Mouse (Mus musculus) liver, embryonic 14.5 days (tissue): ENCODE results near the gene Gm37240. TPM values are rescaled to one million over a fixed set of nuclear protein-coding genes. Genes with fewer than 3 reads are reported as not detected.

Experiments
- ATAC-seq: fragments of 200-750 bp; cut with Nextera tagmentation; 2 replicates; pipeline ENCODE4 v1.8.0; 2017; ENCODE audit warnings: moderate number of reproducible peaks, mild to moderate bottlenecking, moderate library complexity; ENCODE audit not compliant: insufficient read depth
- DNase-seq, 3 experiments: peaks; one replicate each; pipeline ENCODE4 v3.0.0-alpha.2; 2012 to 2013; ENCODE audit warnings: low read depth in 3 of 3, low spot score in 3 of 3
- H3K27ac ChIP-seq: fragments of 300-500 bp; sonication (generic); 2 replicates; pipeline ENCODE4 v1.5.1; 2014; ENCODE audit warnings: moderate library complexity, mild to moderate bottlenecking, control low read depth, inconsistent platforms
- H3K27me3 ChIP-seq: fragments of 300-500 bp; sonication (generic); 2 replicates; pipeline ENCODE4 v1.6.1; 2014; ENCODE audit warnings: mild to moderate bottlenecking, low read length, moderate library complexity; ENCODE audit not compliant: control insufficient read depth, insufficient read depth
- H3K36me3 ChIP-seq: fragments of 300-500 bp; sonication (generic); replicated peaks from 2 replicates; pipeline ENCODE4 v1.6.1; 2014; ENCODE audit warnings: low read depth; ENCODE audit not compliant: control insufficient read depth, insufficient read depth
- H3K4me1 ChIP-seq, 2 experiments: fragments of 200-500 bp in 1 of 2; fragments of 300-500 bp in 1 of 2; sonication (generic) in 1 of 2; replicated peaks; 2 replicates each; pipeline ENCODE4 v1.6.1; 2012 to 2014; ENCODE audit warnings: antibody characterized with exemption in 1 of 2, inconsistent platforms in 1 of 2, low read length in 1 of 2; ENCODE audit not compliant: control insufficient read depth in 2 of 2, insufficient read depth in 2 of 2
- H3K4me2 ChIP-seq: fragments of 300-500 bp; sonication (generic); 2 replicates; pipeline ENCODE4 v1.6.1; 2014; ENCODE audit warnings: low read depth, mild to moderate bottlenecking, control low read depth, moderate library complexity
- H3K4me3 ChIP-seq, 2 experiments: fragments of 200-500 bp in 1 of 2; fragments of 300-500 bp in 1 of 2; sonication (generic) in 1 of 2; 2 replicates each; pipeline ENCODE4 v1.5.1; 2012 to 2014; ENCODE audit warnings: low read depth in 2 of 2, low read length in 2 of 2, mild to moderate bottlenecking in 2 of 2, control low read depth in 1 of 2, inconsistent platforms in 1 of 2, moderate library complexity in 1 of 2; ENCODE audit not compliant: insufficient read depth in 1 of 2
- H3K9ac ChIP-seq: fragments of 300-500 bp; sonication (generic); replicated peaks from 2 replicates; pipeline ENCODE4 v1.6.1; 2014; ENCODE audit warnings: mild to moderate bottlenecking, control low read depth, moderate library complexity
- H3K9me3 ChIP-seq: fragments of 300-500 bp; sonication (generic); 2 replicates; pipeline ENCODE4 v1.6.1; 2016; ENCODE audit warnings: low read length, mixed read lengths; ENCODE audit not compliant: control insufficient read depth
- CTCF ChIP-seq: IDR thresholded peaks from 2 replicates; pipeline ENCODE4 v1.5.1; 2016; ENCODE audit warnings: antibody characterized with exemption, low read depth, control low read depth
- EP300 ChIP-seq: IDR thresholded peaks from 2 replicates; pipeline ENCODE4 v1.6.1; 2016; ENCODE audit warnings: antibody characterized with exemption, low read depth
- WGBS: fragments of 180-500 bp; shearing (Covaris S2); extraction: QIAGEN DNeasy Blood & Tissue Kit; methylation state at CpG from one replicate; pipeline ENCODE4 v1.1.7; 2014; ENCODE audit not compliant: insufficient replicate concordance; 5-methylcytosine and 5-hydroxymethylcytosine counted together
- polyA plus RNA-seq, 2 experiments: library from polyadenylated mRNA; depleted of rRNA in 1 of 2; stranded (reverse) in 1 of 2; unstranded in 1 of 2; fragments of >200 nt; fragmentation: Nextera tagmentation in 1 of 2; extraction: Ambion mirVana in 1 of 2; gene quantifications; 2 replicates each; pipeline versions ENCODE4 v1.2.1 to v1.2.3; 2012 to 2014

Gm37240 gene
- polyA plus RNA-seq, 2 experiments, result 0.03 to 0.30 TPM

DNA sequence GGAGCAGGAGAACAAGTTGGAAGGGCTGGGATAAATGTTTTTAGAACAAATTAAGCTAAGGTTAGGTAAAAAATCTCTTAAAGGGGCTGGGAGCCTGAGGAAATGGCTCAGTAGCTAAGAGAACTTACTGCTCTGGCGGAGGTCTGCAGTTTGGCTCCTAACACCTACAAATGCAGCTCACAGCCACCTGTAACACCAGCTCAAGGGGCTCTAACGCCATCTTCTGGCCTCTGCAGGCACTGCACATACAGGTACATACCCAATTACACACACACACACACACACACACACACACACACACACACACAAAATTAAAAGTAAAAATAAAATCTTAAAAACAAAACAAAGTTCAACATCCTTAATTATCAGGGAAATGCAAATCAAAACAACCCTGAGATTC lies 1174.4 kb downstream of the Gm37240 start:
- Histone ChIP-seq H3K27ac (no peak overlapping the region), H3K27me3 (no peaks in the 10 kb centered on the region), H3K9ac (no peak overlapping the region), H3K9me3 (no peaks in the 10 kb centered on the region), H3K4me3 (no peak overlapping the region), H3K4me1 (no peaks in the 10 kb centered on the region), H3K4me2 (no peak overlapping the region), H3K36me3 (no peaks in the 10 kb centered on the region)
- no peak for ATAC-seq
- WGBS, result 43% methylated on average over 2 of the region's 2 CpGs
- TF ChIP-seq CTCF, result peak; percentile 38
- TF ChIP-seq EP300, result no peak
- no peak for DNase-seq

DNA sequence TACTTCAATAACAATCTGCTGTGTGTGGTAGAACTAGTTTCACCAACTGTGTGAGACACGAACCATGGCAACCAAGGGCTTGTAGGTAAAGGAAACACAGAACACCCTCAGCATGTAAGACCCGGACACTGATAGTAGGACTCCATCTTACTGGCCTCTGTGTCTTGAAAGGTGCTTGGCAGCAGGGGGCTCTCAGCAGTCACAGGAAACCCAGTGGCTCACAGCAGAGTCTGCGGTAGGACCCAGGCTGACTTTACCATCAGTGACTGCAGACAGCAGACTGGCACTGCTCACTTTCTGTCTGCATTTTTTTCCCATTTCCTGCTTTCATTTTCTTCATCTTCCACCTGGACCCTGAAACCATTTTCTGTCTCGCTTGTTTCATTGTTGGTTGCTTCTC lies 1176.6 kb downstream of the Gm37240 start:
- Histone ChIP-seq H3K27ac (no peak overlapping the region), H3K4me1 (no peaks in the 10 kb centered on the region), H3K36me3 (no peaks in the 10 kb centered on the region), H3K9me3 (no peaks in the 10 kb centered on the region), H3K4me3 (no peak overlapping the region), H3K9ac (no peak overlapping the region), H3K4me2 (no peak overlapping the region), H3K27me3 (no peaks in the 10 kb centered on the region)
- no peak for DNase-seq
- TF ChIP-seq CTCF (no peak), EP300 (no peak)
- WGBS, result 57% methylated on average over 4 of the region's 4 CpGs
- ATAC-seq, result no peak

DNA sequence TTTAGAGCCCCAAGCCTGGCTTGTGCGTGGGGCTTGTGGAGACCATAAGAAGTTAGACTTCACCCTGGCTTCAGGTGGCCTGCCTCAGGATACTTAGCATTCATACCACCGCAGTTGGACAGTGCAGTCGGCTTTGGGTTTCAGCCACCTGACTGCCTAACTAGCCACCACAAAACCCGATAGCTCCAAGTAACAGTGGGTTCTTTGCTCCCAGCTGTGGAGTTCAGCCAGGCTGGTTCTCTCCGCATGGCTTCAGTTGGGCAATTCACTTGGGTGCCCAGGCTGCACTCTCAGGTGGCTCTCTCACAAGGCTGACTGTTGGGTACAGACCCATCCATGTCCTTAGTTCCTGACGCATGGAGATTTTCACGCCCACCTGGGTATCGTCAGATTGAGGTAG lies 1177.4 kb downstream of the Gm37240 start:
- H3K36me3 ChIP-seq, result no peaks in the 10 kb centered on the region
- no peak overlapping the region for H3K4me3 ChIP-seq
- H3K4me1 ChIP-seq, result no peaks in the 10 kb centered on the region
- H3K9me3 ChIP-seq, result no peaks in the 10 kb centered on the region
- DNase-seq, result no peak
- TF ChIP-seq EP300, result no peak
- TF ChIP-seq CTCF, result no peak
- no peak overlapping the region for H3K4me2 ChIP-seq
- no peaks in the 10 kb centered on the region for H3K27me3 ChIP-seq
- no peak overlapping the region for H3K9ac ChIP-seq
- no peak overlapping the region for H3K27ac ChIP-seq
- ATAC-seq, result no peak
- 73% methylated on average over 8 of the region's 8 CpGs for WGBS

DNA sequence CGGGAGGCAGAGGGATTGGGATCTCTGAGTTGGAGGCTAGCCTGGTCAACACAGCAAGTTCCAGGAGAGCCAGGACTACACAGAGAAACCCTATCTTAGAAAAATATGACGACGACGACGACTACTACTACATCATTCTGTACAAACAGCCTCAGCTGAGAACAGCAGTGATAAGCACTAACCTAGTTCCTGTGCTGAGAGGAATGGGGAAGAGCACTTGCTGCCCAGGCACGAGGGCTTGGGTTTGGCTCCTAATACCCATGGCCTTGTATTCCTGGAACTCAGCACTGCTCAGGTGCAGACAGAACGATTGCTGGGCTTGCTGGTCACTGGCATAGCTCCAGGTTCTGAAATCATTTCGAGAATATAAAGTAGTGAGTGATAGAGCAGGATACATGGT lies 1178.2 kb downstream of the Gm37240 start:
- no peaks in the 10 kb centered on the region for H3K27me3 ChIP-seq
- H3K9me3 ChIP-seq, result no peaks in the 10 kb centered on the region
- no peak overlapping the region for H3K9ac ChIP-seq
- 38% methylated on average over 8 of the region's 8 CpGs for WGBS
- no peak overlapping the region for H3K4me2 ChIP-seq
- ATAC-seq (no peak), DNase-seq (no peak)
- H3K4me3 ChIP-seq, result no peak overlapping the region
- TF ChIP-seq CTCF (no peak), EP300 (no peak)
- peaks cover 0 to under 1% of the 10 kb centered on the region in 2 experiments; a peak in 2 of 4 replicates for H3K4me1 ChIP-seq
- H3K36me3 ChIP-seq, result no peaks in the 10 kb centered on the region
- H3K27ac ChIP-seq, result no peak overlapping the region

DNA sequence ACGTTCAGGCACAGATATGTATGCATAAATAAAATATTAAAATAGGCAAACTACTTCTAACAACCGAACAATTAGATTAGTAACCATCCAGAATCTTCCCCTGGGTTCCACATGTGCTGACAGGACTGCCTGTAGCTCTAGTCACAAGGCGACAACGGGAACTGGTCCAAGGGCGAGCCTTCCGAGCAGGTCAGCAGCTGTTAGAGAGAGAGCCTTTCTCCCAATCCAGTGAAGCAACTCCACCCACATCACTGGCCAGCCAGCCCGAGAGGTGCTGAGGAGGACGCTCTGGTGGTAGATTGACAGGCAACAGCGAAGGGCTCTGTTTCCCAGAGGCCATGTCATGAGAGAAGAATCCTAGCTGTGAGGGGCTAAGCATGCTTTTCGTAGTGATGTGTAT lies 1178.8 kb downstream of the Gm37240 start:
- H3K36me3 ChIP-seq, result no peaks in the 10 kb centered on the region

More for the DNA sequence above, 1178.8 kb downstream of the Gm37240 start:
- Histone ChIP-seq H3K4me3 (no peak overlapping the region), H3K9ac (no peak overlapping the region), H3K9me3 (no peaks in the 10 kb centered on the region), H3K4me2 (no peak overlapping the region), H3K27me3 (no peaks in the 10 kb centered on the region), H3K4me1 (peaks cover 6% of the 10 kb centered on the region in 2 experiments), H3K27ac (no peak overlapping the region)
- TF ChIP-seq CTCF (no peak), EP300 (no peak)
- DNase-seq (no peak), ATAC-seq (no peak)
- 75% methylated on average over 10 of the region's 10 CpGs for WGBS
